Mouse (Mus musculus) monocyte, adult 2 months (primary cell): ENCODE results near the gene Tmem252.
"Not testable (repeated sequence)": the region's sequence is repeated elsewhere in the genome, so short reads cannot be mapped to it uniquely, and the experiment has no call there.

Experiments
- DNase-seq, 2 experiments: peaks; one replicate each; pipeline ENCODE4 v3.0.0; 2022; ENCODE audit warnings: low spot score in 2 of 2, low read depth in 1 of 2

Gene Tmem252

DNA sequence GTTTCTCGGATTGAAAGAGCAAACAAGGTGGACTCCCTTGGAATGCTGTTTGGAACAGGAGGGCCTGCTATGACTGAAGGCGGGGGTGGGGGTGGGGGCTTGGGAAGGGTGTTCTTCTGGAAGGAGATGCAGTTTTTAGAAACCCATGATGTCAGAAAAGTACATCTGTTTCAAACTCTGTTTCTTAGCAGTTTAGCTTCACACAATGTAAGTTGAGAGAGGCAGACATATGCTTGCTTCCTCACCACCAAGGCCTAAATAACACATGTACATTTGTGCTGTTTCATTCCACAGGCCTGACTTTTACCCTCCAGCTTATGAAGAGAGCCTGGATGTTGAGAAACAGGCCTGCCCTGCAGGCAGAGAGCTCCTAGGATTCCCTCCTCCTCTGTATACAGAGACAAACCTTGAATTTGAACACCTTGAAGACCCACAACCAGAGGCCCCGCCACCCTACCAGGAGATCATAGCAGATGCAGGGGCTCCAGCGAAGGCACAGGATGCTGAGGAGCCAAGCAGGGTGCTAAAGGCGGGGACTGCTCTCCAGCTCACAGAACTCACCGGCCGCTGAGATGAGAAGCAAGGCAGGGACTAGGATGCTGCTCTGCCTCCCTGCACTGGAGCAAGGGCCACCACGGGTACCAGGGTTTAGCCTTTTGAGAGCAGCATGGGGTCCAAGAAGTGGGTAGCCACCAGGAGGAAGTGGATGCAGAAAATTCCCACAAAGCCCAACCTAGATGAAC lies 3.6 kb downstream of the Tmem252 start:
- DNase-seq = no peak

DNA sequence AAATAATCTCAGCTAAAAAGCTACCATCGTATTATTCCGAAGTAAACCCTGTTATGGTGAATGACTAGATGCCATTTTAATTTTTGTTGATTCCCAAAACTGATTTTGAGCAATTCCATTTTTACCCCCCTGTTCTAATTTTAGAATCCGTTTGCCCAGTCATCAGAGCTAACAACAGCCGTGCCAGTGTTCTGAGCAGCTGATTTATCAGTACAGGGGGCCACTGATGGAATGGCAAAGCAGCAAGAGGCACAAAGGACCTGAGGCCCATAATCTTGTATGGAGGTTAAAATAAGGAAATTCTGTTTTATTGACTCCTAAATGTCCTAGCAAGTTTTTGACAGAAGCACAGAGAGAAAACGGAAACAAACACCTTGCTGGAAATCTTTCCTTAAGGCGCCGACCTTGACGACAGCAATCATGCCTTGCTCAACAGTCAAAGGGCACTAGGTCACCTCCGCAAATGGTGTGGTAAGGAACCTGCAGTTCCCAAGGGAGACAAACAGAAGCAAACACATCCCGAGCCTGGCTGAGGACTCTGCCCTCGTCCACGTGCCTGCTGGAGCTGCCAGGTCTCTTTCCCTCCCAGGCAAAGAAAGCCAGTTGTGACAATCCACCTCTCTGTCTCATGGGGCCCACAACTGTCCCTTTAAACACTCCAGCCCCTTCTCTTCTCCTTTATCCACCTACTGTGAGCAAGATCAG lies 9.4 kb downstream of the Tmem252 start:
- no peak for DNase-seq

DNA sequence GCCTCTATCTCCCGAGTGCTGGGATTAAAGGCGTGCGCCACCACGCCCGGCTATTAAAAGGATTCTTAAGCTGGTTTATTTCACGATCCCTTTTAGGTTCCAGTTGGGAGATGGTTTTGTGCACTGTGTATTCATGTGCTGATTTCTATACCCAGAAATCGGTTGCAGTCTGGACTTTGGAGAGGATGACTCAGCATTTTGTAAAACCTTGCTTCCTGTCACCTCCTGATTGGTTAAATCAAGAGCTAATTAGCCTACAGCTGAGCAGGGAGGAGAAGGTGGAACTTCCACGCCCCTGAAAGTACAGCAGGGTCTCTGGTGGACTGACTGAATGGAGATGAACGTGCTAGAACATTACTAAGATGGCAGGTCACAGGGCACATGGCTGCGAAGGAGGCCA lies 12.6 kb downstream of the Tmem252 start:
- DNase-seq = no peak

DNA sequence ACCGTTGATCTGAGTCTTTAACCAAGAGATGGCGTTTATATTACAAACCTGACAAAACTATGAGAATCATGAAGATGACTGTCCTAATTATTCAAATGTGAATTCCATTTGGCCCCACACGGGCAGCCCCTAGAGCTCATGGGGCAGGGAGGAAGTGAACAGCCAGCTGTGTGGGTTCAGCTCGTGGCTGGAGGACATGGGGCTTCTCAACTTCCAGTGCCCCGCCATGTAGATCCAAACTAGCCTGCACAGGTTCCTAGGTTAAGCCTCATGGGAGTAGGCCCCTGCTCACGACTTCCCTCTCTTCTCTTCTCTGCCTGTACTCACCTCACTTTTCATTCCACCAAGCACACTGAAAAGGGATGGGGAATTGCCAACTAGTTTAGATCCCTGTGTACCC lies 14.5 kb downstream of the Tmem252 start:
- DNase-seq = no peak

DNA sequence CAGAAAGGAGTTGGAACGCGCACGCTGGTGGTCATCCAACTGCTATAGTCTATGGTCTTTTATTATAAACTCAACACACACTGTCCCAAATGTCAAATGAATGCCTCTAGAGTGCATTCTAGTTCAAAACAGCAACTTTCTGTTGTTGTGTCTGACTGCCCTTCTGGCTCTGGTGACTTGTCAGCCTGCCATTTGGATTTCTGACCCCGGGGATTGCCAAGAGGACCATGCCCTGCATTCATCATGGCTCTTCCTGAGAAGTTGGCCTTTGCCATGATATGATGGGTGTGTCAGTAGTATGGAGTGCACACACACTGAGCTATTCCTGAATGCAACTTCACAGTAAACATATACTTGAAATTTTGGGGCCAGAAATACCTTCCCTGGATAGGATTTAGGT lies 15.7 kb downstream of the Tmem252 start:
- DNase-seq = no peak

DNA sequence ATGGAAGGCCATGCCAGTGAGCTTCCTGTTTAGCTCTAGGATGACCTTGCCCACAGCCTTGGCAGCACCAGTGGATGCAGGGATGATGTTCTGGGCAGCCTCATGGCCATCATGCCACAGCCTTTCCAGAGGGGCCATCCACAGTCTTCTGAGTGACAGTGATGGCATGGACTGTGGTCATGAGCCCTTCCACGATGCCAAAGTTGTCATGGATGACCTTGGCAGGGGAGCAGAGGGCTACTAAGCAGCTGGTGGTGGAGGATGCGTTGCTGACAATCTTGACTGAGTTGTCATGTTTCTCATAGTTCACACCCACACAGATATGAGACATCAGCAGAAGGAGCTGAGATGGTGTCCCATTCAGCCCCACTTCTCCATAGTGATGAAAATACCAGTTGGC lies 18.9 kb downstream of the Tmem252 start:
- no peak for DNase-seq

DNA sequence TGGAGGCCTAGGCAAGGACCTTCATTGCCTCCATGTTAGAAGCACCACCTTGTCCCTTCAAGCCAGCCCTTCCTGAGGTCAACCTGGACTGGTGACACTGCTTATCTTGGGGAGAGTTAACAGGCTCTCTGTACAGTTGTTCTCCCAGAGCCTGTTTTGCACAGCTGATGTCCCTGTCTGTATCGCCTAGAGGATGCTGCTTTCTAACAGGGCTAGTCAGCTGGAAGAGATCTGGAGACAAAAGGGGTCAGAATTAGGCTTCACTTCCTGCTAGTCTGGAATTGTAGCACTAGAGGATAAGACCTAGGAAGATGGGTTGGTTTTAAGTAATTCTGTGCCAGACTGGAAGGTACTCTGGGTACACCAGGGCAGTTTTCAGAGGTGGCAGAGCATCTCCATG lies 24.1 kb downstream of the Tmem252 start:
- no peak for DNase-seq

DNA sequence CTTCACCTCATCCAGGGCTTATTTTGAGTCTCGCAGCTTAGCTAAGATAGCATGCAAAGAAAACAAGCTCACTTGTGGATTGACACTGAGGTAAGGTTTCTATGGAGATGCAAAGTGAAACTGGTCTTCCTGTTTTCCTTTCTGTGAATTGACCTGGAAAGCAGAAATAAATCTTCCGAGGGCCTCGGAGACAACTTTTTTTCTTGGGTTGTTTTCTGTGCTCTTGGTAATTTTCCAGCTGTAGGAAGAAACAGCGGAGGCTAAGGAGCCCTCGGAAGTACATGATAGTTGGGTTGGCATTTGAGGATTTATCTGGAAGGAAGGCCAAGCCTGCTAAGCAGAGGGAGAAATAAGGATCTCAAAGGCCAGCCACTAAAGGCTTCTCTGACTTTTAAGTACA lies 24.8 kb downstream of the Tmem252 start:
- no peak for DNase-seq

DNA sequence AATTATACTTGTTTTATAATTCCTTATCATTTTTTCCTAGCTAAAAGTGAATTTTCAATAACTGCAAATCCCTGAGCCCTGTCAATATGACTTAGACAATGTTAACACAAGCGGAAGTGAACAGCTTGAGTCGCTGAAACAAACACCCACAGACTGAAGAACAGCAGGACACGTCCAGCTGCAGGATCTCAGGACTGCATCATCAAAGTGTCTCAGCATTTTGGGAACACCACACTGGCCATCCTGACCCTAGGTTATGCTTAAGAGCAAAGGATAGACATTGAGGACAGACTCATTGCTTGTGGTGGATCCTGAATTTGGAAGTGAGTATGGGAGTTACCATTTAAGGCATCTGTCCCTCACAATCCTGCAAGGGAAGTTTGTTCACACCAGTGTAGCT lies 25.4 kb downstream of the Tmem252 start:
- no peak for DNase-seq

DNA sequence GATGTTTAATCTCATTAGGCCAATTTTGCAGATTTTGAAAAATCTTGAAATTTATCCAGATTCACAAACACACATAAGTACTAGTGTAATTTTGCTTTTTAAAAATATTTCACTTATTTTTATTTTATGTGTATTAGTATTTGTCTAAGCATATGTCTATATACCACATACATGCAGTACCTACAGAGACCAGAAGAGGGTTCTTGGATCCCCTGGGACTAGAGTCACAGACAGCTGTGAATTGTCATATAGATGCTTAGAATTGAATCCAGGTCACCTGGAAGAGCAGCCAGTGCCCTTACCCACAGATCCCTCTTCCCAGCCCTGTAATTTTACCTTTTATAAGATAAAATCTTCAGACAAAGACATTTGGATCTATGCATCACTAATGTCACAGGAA lies 26.1 kb downstream of the Tmem252 start:
- no peak for DNase-seq

DNA sequence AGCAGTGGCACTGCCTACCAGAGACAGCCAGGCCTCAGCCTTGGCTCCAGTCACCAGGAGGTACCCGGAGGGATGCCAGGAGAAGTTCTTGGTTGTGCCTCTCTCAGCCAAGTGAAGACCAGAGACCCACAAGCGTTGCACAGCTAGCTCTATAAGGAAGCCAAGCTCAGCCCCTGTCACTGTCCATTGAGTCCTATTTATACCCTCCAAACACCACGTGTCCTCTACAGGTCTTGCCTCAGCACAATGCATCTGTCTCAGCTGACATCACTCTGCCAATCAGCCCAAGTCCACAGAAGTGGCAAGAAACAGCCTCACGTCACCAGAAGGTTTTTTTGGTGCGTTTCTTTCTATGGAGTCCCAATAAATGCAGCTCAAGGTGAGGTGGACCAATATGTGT lies 26.9 kb downstream of the Tmem252 start:
- no peak for DNase-seq

DNA sequence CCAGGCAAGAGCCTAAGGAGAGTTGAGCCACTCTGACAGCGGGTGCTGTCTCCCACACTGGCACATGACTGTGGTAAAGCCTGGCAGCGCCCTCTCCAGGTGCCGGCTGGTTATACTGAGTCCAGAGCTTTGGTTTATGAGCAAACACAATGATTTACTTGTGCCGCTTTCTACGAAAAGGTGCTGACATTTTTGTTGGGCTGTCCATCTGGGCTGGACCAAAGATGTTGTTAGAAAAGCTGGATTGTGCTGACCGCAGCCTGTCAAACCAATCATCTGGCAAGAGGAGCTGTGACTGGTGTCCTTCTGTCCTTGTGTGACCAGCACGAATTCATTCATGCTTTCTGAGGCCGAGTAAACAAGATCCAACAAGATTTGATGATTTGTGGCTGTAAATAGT lies 27.9 kb downstream of the Tmem252 start:
- no peak for DNase-seq

DNA sequence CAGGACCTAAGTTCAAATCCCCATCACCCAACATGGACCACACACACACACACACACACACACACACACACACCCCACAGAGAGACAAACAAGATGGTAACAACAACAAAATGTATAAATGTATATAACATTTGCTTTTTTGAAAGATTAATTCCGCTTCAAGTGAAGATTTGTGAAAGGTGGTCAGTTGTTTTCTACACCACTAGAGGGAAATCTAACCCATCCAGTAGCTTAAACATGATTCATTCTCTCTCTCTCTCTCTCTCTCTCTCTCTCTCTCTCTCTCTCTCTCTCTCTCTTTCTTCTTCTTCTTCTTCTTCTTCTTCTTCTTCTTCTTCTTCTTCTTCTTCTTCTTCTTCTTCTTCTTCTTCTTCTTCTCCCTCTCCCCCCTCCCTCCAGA lies 29.4 kb downstream of the Tmem252 start:
- DNase-seq = not testable (repeated sequence)

DNA sequence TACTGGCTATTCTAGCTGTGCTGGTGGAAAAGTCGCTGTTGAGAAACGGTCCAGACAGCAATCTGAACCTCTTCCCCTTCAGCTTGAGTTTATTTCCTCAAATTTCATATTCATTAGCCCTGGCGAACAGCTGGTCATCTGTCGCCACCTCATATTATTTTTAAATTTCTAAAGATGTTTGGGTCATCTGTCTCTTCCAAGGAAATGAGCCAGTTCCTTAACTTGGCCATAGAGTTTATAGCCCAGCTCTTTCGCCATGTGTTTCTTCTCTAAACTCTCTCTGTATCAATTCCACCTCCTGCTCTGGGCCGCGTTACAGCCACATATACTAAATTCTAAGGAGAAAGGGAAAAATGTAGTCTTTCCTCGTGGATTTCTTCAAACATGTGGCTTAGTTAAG lies 29.9 kb downstream of the Tmem252 start:
- no peak for DNase-seq

DNA sequence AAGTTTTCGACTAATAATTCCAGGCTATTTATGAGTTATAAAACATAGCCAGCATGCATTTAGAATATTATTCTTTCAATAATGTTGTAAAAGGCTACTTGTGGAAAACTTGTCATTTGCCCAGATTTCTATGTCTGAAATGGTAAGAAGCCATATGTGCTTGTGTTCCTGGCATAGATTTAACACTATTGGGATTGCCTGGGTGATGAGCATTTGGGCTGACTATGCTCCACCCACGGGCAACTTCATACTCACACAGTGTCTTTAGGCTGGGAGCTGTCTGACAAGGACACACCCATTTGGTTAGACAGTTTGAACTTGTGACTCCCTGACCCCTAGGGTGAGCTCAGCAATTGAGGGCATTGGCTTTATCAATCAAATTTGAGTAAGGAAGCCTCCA lies 30.5 kb downstream of the Tmem252 start:
- DNase-seq = no peak

DNA sequence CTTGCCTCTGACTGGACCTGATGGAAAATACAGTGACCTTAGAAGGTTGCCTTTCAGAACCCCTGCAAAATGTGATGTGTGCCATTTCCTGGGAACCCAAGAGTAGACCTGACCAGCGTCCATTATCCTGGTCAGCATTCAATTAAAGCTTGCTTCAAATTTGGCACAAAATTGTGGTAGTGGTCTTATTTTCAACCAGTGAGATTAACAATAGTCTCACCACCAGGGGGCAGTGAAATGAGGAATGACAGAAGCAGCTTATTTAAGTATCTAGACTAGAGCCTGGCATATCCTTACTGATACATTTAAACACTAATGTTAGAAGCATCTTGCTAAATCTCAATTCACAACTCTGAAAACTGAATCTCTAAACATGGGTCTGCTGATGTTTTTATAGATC lies 31.6 kb downstream of the Tmem252 start:
- DNase-seq = no peak

DNA sequence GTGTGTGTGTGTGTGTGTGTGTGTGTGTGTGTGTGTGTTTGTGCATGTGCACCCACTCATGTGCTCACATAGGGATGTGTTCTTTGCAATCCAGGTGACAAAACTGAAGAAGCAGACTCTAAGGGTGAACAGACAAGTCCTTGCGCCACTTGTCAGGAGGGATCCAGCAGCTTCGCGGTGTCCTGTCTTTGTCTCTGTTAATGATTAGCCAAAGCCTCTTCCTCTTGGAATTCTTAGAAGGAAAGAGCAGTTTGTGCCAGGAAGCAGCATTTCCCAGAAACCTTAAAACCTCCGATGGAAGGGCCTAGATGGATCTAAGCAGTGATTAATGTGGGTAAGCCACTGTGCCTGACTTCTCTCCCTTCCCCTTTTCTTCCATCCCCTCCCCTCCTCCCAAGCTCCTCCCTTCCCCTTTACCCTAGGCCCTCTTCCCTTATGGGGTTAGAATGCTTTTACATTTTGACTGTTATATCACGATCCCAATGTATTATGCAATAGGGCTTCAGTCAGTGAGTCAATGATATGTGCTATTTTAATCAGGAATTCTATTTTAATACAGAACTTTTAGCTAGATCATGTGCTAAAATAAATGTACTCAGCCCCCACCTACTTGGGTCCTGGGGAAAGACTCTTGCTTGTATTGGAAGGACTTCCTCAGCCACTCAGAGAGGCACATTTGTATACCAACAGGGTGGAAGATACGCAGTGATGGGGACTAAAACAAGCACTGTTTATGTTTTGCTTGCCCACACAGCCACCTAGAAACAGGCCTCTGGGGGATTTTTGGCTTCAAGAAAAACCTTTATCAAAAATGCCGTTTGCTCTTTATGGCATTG lies 33.5 kb downstream of the Tmem252 start:
- DNase-seq = no peak

DNA sequence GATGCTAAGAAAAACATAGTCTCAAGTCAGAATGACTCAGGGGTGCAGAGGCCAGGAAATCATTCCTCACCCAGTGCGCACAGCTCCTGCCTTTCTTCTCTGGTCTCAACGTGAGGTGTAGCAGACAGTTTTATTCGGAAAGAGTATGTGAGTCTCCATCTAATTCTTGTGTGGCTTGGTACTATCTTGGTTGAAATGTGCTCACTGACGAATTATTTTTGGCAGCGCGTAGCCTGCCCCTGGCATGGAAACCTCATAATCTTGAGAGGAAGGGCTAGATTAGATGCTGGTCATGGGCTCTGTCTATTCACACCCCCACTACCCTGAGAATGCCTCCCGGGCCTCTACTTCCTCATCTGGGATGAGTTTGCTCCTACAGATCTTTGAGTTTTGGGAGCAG lies 34.2 kb downstream of the Tmem252 start:
- no peak for DNase-seq

DNA sequence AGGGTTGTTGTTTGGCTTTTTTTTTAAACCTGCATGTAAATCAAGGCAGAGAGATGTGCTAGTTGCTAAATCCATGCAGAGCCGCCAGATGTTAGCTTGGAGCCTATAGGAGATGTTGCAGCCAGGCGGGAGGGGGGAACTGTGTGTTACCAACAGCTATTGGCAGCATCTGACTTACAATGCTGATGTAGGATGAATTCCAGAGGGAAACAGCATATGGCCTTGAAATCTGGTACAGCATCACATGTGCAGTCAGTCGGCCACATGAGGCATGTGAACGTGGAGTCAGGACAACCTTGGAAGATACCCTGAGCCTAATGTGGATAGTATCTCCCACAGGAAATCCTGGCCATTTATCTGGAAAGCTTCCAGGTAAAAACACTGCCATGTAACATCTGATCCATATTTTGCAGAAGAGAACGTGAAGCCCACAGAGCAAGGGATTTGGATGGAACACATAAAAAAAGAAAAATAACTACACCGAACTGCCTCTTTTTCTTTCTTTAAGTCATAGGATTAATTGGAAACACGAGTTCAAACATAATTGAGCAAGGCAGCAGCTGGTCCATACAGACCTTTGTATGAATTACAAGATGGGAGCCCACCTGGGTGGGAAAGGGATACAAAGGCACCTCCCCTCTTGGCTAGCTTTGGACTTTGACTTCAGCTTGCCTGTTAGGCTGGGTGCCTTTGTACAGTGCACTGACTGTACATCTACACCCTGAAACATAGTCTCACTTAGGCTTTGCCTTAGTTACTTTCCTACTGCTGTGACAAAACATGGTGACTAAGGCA lies 42.7 kb downstream of the Tmem252 start:
- DNase-seq = no peak

DNA sequence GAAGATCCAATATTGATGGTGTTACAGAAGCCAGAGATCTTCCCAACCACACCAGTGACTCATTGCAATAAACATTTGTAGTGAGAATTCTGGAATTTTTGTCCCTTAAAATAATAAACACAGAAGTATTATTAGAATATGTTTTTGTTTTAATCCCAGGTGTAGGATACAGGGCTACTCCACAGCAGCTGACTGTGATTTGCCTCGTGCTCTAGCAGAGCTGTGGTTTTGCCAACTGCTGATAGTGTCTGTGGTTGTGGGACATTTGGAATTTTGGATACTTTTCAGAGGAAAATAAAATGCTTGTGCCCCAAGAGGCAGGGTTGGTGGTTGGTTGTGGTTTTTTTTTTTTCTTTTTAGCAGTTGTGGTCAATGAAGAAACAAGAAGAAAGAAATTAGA lies 44.2 kb downstream of the Tmem252 start:
- no peak for DNase-seq

DNA sequence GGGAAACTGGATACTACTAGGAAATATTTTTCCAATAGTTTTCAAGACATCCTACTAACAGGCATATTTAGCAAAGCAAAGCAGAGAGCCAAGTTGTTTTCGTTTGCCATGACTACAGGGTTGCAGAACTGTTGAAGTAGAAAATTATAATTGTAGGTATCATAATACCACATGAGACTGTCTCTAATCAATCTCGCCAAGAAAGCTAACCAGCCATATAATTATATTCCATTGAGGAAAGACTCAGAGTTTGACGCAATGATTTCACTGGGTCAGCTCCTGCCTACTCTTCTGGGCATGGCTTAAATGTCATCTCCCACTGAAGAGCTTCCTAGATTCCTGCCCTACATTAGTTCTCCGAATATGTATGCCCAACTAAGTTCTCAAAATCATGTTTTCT lies 45.7 kb downstream of the Tmem252 start:
- no peak for DNase-seq
